Mouse (Mus musculus) ES-E14 (cell line): Measurements from ENCODE around the gene Slc16a6.

Experiments used
- HCFC1 ChIP-seq: IDR thresholded peaks from 2 replicates; pipeline ENCODE4 v1.6.1; 2012; ENCODE audit warnings: low read length, inconsistent platforms, borderline replicate concordance; ENCODE audit not compliant: insufficient read depth
- MAFK ChIP-seq: IDR thresholded peaks from 2 replicates; pipeline ENCODE4 v1.6.1; 2014; ENCODE audit warnings: mild to moderate bottlenecking, low read depth, low read length, inconsistent platforms; ENCODE audit not compliant: insufficient read depth
- ZC3H11A ChIP-seq: IDR thresholded peaks from 2 replicates; pipeline ENCODE4 v1.6.1; 2012; ENCODE audit warnings: low read depth, mild to moderate bottlenecking, inconsistent platforms, low read length, borderline replicate concordance

GRCm38 (mm10) chr11:109466987-109467386 is 6.4 kb downstream of the Slc16a6 start:
- TF ChIP-seq HCFC1 (no peak), MAFK (no peak), ZC3H11A (no peak)
